Mouse (Mus musculus) activated CD4-positive, CD25-positive, alpha-beta regulatory T cell, adult 4 months (primary cell): ENCODE measurements around the gene Vgll1. TPM values are rescaled to one million over a fixed set of nuclear protein-coding genes. Genes with fewer than 3 reads are reported as not detected.

ENCODE experiments used
- ATAC-seq: one replicate; pipeline ENCODE4 v1.8.0; 2017
- polyA plus RNA-seq, 2 experiments: library from polyadenylated mRNA; unstranded; fragments of 100-300 nt; shearing (Covaris generic); gene quantifications; one replicate each; pipeline ENCODE4 v1.2.1; 2017

The Vgll1 gene
- not detected for polyA plus RNA-seq

DNA sequence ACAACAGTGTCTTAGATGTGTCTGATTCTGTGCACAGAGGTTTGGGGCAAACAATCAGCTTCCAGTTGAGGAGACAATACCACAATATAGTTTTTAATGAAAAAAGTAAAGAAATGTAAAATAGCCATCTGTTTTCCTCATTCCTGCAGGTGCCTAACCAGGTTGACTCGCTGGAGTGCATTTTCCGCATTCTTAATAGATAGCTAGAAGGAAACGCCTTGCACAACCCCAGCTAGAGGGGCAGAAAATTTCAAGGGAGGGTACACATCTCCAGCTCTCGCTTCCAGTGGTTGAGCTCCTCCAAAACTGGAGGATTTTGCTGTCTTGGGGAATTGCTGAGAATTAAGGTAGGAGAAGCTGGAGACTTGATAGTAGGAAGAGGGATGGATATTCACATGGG, at the start of gene Vgll1:
TSS of gene Vgll1 (plus strand) at position 301 of the 400 bp plus-strand sequence.
- no peak for ATAC-seq

DNA sequence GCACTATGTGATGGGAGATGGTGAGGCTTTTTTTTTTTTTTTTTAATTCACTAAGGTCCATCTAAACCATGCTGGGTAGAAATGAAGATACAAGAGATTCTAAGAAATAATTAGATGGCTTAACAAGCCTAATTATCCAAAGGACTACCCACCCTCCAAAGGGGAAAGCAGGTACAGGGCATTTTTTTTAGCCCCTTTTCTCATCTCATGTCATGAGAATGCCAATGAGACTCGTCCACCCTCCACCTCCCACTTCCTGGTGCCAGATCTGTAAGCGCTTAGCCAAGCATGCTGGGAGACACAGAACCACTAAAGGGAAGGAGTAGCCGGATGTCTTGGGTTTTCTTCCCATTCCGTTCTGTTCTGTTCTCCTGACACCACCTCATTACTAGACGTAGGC, 45.1 kb upstream of the Vgll1 start, which contains the start of gene Brs3:
TSS of gene Brs3 (plus strand) at position 301 of the 400 bp plus-strand sequence.
- ATAC-seq, result no peak

- ATAC-seq, result no peak
These were observed 44.0 kb upstream of the Vgll1 start for GRCm38 (mm10) chrX:57043869-57044268.

- no peak for ATAC-seq
These were observed 35.1 kb upstream of the Vgll1 start for GRCm38 (mm10) chrX:57052848-57053173.

DNA sequence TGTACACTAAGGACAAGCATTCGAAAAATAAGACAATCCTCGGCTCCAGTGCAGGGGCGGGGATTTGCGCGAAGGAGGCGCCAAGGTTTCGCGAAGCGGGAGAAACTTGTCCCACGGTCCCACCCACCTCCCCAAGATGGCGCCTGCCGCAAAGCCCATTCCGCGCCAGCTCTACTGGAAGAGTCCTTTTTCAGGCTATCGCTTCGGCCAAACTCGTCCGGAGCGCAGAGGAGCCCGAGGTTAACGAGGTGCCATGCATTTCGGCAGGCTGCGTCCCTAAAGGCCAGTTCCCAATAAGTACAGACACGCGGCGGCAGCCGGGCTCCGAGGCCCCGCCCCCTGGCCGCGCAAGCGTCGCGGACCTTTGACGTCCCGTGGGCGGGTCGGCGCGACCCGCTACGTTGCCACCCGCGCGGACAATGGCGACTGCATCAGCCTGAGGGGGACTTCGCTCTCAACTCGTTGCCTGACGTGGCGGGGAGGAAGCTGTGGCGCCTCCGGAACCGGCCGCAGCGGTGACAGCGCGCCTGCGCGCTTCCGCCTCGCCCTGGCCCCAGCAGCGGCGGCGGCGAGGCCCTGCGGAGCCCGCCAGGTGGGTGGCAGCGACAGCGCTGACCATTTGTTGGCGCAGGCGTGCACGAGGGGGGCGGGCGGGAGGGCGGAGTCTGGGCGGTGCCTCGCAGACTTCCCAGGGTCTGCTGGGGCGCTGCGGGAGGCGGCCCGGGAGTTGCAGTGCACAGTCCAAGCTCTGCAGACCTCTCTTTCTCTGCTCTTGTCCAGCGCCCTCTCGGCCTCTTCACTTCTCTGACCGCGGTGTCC, 34.5 kb upstream of the Vgll1 start, which contains the start of gene Htatsf1:
TSS of gene Htatsf1 (plus strand) at position 410 of the 819 bp plus-strand sequence.
- peak; percentile 80 for ATAC-seq

DNA sequence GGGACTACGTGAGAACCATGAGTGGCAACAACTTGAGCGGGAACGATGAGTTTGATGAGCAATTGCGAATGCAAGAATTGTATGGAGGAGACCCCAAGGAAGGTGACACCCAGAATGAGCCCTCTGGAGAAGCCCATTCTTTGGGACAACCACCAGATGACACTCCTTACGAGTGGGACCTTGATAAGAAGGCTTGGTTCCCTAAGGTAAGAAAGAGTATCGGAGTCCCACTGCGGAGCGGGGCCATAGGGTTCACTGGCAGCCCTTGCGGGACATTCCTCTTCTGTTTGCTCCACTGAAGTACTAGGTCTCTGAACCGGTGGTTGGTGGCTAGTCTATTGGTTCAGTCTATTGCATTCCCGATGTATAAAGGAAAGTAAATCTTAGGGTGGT, 33.9 kb upstream of the Vgll1 start:
- peak; percentile 2 for ATAC-seq

- ATAC-seq, result no peak
These were observed 6.4 kb upstream of the Vgll1 start for GRCm38 (mm10) chrX:57081496-57081895.

DNA sequence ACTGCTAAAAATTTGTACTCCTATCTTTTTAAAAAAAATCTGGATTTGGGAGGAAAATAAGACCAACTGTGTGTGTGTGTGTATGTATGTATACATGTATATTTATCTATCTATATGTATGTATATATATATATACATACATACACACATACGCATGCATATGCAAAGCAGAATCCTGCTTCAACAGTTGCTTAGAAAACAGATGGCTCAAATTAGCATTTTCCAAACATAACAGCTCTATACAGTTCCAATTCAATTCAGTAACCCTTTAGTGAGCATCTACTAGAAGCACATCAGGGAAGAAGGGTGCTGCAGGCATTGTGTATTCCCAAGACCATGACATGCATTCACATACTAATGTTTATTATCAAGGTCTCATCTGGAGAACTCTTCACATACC, 15.5 kb downstream of the Vgll1 start:
- no peak for ATAC-seq

DNA sequence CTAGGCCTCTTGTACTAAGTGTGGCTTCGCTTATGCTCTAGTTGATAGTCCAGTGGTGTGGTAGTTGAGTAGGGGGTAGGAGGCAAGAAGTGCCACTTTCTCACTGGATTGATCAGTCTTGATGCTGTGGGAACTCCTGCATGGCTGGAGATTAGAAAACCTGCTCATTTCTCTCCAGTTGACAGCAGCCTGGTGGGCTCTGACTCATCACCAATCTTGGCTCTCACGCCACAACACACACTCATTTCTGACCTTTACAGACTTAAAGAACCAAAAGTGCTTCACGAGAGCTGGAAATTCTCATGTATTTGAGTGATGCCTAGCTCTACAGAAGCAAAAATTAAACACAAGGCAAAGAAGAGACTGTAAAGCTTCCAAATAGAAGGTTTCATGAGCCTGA, 19.1 kb downstream of the Vgll1 start:
- no peak for ATAC-seq

DNA sequence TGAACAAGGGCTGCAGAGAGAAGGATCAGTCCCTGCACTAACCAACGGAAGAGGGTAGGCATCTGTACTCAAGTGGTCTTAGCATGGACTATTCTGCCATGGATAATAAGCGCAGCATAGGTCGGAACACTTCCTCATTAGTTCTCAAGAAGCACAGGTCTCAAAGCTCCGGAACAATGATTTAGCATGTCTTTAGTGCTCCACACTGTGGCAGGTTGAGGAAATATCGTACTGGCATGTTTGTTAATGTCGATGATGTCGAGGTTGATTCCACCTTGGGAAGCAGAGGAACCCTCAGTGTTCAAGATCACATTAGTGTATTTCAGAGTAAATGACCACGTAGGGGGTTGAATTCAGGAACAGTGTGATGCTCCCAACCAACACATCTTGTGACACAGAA, 30.2 kb downstream of the Vgll1 start:
- ATAC-seq, result no peak

- ATAC-seq, result no peak
These were observed 32.9 kb downstream of the Vgll1 start for GRCm38 (mm10) chrX:57120768-57121167.

- no peak for ATAC-seq
These were observed 42.7 kb downstream of the Vgll1 start for GRCm38 (mm10) chrX:57130633-57131032.

- peak; percentile 65 for ATAC-seq
These were observed 49.7 kb downstream of the Vgll1 start for GRCm38 (mm10) chrX:57137627-57138026.

GRCm38 (mm10) chrX:57153520-57153919, 65.6 kb downstream of the Vgll1 start:
- no peak for ATAC-seq

Other genes with a start within 250 kb of the Vgll1 start
- not detected for gene Adgrg4, start 217.9 kb upstream of the Vgll1 start, polyA plus RNA-seq
- not detected for gene Brs3, start 45.0 kb upstream of the Vgll1 start, polyA plus RNA-seq
- 10 to 100 TPM; 23.3 to 30.3 TPM for gene Htatsf1, start 34.5 kb upstream of the Vgll1 start, polyA plus RNA-seq
- gene Cd40lg, start 124.0 kb downstream of the Vgll1 start, polyA plus RNA-seq, result 10 to 100 TPM; 49.7 to 55.1 TPM